Mouse (Mus musculus): ENCODE measurements around the gene Tap1. TPM values are rescaled to one million over a fixed set of nuclear protein-coding genes. Genes with fewer than 3 reads are reported as not detected.
"Not testable (repeated sequence)": the region's sequence is repeated elsewhere in the genome, so short reads cannot be mapped to it uniquely, and the experiment has no call there.

Gene Tap1
- 1 to 10 TPM; 1.4 to 1.5 TPM for total RNA-seq (2021)
- long read RNA-seq, experiment 1 = 0 reads
- long read RNA-seq, experiment 2, partial matches to known transcripts = 0 of 2 reads
- long read RNA-seq, experiment 2, other reads (novel, unspliced or antisense) = 0 of 2 reads

- DNase-seq = peak; percentile 92
Measured at GRCm38 (mm10) chr17:34187261-34187916, at the start of gene Tap1, which contains the start of gene Psmb9. Tap1 (plus strand) TSS chr17:34187553. Psmb9 (minus strand) TSS chr17:34187764.

DNA sequence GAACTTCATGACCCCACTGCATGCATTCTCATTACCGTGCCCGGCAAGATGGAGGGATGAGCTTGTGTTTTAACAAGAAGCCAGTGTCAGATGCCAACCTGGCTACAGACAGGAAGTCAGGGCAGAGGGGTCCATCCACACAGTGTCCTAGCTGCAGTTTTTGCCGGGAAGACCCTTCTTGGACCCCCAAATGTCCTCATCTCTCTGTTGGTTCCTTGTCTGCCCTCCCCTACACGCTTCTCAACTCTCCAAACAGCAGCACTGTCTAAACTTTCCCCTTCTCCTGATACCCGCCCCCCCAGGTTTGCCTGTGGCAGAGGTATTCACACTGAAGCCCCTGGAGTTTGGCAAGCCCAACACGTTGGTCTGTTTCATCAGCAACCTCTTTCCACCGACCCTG is 49.8 kb upstream of the Tap1 start:
- no peak for DNase-seq

GRCm38 (mm10) chr17:34138655-34139054 is 48.7 kb upstream of the Tap1 start:
- DNase-seq = no peak

GRCm38 (mm10) chr17:34139416-34139815 is 47.9 kb upstream of the Tap1 start:
- peak; percentile 51 for DNase-seq

DNA sequence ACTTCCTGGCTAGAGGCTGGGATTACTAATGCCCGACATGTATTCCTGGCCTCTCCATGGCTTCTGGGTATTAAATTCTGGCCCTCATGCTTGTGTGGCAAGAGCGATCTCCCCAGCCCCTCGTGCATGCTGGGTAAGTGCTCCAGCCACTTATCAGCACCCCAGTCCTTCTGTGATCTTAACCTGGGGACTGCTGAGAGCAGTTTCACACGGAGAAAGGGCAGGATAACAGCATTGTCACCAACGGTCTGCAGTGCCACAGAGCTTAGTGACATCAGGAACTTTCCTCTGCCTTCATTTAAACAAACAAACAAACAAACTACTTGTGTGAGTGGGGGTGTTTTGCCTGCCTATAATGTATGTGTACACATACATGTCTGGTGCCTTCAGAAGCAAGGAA is 47.1 kb upstream of the Tap1 start:
- no peak for DNase-seq

DNA sequence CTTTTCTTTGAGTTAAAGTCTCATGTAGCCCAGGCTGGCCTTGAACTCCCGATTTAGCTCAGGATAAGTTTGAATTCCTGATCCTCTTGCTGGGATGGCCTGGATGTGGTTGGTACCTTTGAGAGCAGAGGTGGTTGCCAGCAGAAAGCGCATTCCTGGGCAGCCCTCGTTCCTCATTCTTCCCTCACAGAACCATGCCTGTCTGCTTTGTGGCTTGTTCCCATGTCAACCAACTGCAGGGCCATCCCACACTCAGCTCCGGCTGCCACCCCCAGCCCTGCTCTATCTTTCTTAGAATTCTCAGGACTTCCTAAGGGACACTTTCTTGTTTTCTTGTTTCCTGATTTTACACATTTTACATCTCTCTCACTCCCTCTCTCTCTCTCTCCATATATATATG is 45.9 kb upstream of the Tap1 start:
- no peak for DNase-seq

DNA sequence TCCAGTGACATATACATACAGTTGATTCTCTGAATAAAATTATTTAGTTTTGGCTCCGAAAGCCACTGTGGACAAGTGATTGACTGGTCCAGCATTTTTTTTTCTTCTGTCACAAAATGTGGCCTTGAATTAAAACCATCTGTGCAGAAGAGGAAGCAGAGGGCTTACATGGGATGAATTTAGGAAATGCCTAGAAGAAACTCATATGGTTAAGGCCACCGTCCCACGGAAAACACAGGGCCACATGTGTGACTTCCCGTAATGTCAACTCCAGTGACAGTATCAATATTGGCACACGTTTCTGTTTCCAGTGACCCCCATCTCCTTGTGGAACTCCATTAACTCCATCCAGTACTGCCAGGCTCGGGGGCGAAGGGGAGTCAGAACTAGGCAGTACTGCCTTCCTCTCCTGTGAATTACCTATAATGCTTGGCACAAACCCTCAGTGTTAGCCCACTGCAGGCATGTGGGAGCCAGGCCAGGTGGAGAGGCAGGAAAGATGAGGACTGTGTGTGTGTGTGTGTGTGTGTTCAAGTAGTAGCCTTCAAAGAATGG is 44.8 kb upstream of the Tap1 start:
- DNase-seq = no peak

DNA sequence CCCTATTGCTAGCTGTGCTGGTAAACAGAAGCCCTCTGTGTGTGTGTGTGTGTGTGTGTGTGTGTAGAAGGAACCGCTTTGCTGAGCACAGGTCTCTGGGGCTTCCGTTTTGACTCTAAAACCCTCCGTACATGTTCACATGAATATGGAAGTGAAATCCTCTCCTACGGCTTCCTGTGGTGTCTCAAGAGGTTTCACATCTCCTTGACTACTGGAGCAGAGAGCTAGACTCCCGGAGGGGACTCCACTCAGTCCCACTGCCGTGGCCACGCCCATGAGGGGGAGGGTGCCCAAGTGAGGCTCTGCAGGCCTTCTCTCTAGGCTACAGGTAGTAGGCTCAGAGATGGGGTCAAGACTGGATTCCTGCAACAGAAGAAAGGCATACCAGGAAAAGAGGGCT is 44.3 kb upstream of the Tap1 start, which contains the start of gene H2-DMb2:
H2-DMb2 (plus strand) TSS at position 275 of the 400 bp plus-strand sequence.
- peak; percentile 68 for DNase-seq

DNA sequence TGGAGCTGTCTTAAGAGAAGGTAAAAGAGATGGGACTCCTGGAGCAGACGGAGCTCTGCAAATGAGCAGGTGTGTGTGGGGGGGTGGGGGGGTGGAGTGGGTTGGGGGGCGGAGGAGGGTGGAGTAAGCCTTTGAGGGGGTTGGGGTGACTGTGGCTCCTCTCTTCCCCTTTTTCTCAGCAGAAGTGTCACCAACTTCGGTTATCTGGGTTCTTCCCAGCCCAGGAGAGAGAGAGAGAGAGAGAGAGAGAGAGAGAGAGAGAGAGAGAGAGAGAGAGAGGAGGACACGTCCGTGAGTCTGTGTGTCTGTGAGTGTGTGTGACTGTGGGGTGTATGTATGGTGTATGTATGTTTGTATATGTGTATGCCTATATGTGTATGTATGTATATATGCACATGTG is 43.9 kb upstream of the Tap1 start:
- DNase-seq = no peak

DNA sequence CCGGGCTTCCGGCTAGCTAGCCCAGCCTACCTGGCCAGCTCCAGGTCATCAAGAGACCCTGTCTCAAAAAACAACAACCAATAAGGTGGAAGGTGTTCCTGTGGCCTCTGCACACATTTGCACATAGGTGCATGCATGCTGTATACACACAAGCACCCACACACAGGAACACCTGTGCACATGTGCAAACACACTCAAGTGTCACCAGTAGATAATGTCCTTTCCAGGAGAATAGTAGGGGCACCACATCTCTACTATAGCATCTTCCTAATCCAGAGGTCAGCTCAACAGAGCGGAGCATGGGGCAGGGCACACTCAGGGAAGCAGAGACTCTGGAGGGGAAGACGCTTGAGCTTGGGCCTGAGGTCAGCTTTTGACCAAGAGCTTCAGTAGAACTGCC is 43.1 kb upstream of the Tap1 start:
- DNase-seq = not testable (repeated sequence)

DNA sequence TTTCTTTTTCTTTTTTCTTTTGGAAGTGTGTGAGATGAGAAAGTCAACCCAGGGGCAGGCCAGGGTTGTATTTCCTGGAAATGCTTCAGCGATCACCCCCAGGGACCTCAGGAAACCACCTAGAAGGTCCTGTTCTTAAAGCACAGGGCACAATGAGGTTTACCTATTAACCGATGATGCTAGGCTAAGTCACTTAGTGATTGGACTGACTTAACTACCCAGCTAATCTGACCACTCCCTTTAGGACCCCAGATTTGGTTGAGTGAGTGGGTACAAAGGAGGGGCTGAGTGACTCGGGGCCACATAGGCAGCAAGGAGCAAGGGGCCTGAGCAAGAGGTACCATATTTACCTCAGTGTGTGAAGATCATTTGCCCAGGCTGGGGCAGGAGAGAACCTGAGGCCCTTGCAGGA is 42.4 kb upstream of the Tap1 start:
- DNase-seq = no peak

DNA sequence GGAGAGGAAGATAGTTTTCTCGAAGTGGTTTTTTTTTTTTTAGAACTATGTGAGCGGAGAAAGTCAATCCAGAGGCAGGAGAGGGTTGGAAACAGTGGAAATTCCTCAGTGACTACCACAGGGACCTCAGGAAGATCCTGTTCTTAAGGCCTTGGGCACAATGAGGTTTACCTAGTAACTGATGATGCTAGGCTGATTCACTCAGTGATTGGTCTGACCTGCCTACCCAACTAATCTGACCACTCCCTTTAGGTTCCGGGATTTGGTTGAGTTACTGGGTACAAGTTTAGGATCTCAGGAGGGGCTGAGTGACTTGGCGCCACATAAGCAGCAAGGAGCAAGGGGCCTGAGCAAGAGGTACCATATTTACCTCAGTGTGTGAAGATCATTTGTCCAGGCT is 34.4 kb upstream of the Tap1 start, which contains the start of gene H2-DMb1:
H2-DMb1 (plus strand) TSS at position 150 of the 400 bp plus-strand sequence.
- DNase-seq = no peak

DNA sequence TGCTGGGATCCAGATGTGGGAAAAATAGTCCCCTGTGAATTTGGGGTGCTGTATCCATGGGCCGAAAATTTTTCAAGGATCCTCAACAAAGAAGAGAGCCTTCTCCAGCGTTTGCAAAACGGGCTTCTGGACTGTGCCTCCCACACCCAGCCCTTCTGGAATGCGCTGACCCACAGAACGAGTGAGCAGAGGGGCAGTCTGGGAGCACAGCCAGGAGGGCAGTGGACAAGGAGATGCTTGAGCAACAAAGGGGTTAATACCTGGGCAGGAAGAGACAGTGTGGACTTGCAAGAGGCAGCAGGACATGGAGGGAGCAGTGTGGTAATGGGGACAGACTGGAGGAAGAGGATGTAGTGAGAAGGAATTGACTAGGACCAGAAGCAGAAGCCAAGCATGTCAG is 31.8 kb upstream of the Tap1 start:
- DNase-seq = no peak

DNA sequence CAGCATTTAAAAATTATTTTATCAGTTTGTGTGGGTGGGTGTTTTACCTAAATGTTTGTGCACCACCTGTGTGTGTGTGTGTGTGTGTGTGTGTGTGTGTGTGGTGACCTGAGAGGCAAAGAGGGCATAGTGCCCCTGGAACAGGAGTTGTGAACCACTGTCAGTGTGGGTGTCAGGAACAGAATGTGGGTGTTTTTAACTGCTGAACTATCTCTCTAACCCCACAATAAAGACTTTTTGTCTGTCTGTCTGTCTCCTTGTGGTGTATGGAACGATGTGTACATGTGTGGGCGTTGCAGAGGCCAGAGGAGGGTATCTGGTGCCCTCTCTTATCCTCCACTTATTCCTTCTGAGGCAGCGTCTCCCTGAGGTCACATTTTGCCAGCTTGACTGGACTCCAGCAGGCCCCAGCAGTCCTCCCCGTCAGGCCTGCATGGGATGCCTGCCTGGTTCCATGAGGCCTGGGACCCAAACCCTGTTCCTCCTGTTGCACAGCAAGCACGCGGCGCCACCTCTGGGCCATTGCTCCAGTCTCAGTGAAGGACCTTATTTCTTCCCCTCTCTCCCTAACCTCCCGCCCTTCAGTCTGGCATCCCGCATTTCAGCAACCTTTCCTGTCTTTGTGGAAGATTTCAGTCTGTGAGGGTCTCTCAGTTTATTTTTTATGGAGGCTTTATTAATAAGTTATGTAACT is 23.0 kb upstream of the Tap1 start:
- DNase-seq = no peak

- no peak for DNase-seq
Measured at GRCm38 (mm10) chr17:34165033-34165730, 22.2 kb upstream of the Tap1 start.

DNA sequence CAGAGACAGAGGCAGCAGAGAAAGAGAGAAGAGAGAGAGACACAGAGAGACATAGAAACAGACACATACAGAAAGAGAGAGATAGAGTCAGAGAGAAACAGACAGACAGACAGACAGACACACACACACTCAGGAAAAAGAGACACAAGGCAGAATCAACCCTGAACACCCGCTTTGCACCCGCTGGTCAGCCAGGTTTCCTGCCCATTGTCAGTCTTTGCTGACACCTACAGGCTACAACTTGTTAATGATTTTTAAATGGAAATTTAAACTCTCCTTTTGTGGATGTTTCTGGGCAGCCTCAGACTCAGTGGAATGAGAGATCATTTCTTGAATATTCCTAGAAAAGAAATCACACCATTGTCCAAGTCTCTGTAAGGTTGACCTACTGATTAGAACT is 18.1 kb upstream of the Tap1 start:
- no peak for DNase-seq

GRCm38 (mm10) chr17:34170487-34170876 is 16.9 kb upstream of the Tap1 start:
- DNase-seq = no peak

- peak; percentile 38 for DNase-seq
Measured at GRCm38 (mm10) chr17:34170877-34171498, 16.4 kb upstream of the Tap1 start.

DNA sequence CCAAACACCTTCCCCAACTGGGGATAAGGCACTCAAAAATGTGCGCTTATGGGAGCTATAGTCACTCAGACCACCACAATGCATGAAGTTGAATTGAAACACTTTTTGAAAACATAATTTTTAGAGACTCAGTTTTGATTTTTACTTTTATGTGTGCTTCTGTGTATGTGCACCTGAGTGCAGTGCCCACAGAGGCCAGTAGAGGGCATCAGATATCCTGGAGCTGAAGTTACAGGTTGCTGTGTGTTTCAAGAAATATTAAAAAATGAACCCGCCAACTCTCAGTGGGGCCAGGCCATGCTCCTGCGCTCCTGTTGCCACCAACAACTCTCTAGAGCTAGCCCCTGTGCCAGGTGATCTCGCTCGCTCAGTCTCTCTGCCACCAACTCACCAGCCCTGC is 14.8 kb upstream of the Tap1 start:
- no peak for DNase-seq

DNA sequence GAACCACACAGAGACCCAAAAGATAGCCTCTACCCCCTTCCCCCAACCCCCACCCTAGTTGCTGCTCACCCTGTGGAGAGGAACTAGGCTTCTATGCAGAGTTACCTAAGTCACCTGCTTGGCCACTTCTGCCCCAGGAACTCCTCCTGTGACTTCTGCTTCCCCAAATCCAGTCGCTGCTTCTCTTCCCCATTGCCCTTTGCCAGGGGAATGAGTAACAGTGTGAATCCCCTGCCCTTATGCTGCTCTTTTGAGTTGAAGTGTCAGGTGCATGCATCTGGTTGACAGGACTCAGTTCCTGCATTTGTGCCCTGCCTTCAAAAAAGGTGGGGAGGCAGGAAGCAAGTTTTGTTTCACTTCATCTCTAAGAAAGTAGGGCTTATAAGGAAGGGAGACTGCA is 13.3 kb upstream of the Tap1 start:
- DNase-seq = no peak

DNA sequence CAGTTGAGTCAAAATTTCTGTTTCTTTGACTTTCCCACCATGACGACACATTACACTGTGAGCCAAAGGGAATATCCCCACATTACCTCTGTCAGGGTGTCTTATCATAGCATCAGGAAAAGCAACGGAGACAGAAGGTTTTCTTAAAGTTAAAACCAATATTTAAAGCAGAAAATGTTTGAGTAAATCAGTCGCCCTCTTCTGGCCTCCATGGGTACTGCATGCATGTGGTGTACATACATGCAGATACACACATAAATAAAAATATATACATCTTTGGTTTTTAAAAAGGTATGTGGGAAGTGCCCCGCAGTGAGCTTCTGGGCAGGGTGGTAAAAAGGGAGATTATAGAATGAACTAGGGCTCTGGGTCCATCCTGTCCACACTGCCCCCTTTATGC is 10.2 kb upstream of the Tap1 start:
- DNase-seq = no peak

DNA sequence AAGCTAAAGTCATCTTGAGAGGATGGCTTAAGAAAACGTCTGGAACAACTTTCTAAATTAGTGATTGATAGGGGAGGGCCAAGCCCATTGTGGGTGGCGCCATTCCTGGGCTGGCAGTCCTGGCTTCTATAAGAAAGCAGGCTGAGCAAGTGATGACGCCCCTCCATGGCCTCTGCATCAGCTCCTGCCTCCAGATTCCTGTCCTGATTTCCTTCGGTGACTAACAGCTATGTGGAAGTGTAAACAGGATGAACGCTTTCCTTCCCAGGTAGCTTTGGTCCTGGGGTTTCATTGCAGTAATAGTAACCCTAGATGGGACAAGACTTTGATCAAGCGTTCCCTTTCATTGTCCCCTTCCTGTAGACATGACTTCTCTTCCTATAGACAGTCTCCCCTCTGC is 8.3 kb upstream of the Tap1 start:
- no peak for DNase-seq
